Mouse (Mus musculus) midbrain, embryonic 15.5 days (tissue): Measurements from ENCODE around the gene Ugt2b1. TPM values are rescaled to one million over a fixed set of nuclear protein-coding genes. Genes with fewer than 3 reads are reported as not detected.
"Not testable (repeated sequence)": the region's sequence is repeated elsewhere in the genome, so short reads cannot be mapped to it uniquely, and the experiment has no call there.

Source experiments
- ATAC-seq: fragments of 200-750 bp; cut with Nextera tagmentation; replicated peaks from 2 replicates; pipeline ENCODE4 v1.8.0; 2017; ENCODE audit warnings: moderate TSS enrichment
- H3K27ac ChIP-seq: fragments of 300-500 bp; sonication (generic); 2 replicates; pipeline ENCODE4 v1.5.1; 2015; ENCODE audit warnings: mild to moderate bottlenecking, inconsistent platforms
- H3K27me3 ChIP-seq: fragments of 300-500 bp; sonication (generic); replicated peaks from 2 replicates; pipeline ENCODE4 v1.6.1; 2015; ENCODE audit warnings: inconsistent platforms
- H3K36me3 ChIP-seq: fragments of 300-500 bp; sonication (generic); replicated peaks from 2 replicates; pipeline ENCODE4 v1.6.1; 2015; ENCODE audit warnings: inconsistent platforms
- H3K4me1 ChIP-seq: fragments of 300-500 bp; sonication (generic); 2 replicates; pipeline ENCODE4 v1.6.1; 2015; ENCODE audit warnings: inconsistent platforms
- H3K4me2 ChIP-seq: fragments of 300-500 bp; sonication (generic); 2 replicates; pipeline ENCODE4 v1.6.1; 2015; ENCODE audit warnings: inconsistent platforms, mild to moderate bottlenecking, moderate library complexity
- H3K4me3 ChIP-seq: fragments of 300-500 bp; sonication (generic); 2 replicates; pipeline ENCODE4 v1.5.1; 2015; ENCODE audit warnings: mild to moderate bottlenecking, inconsistent platforms
- H3K9ac ChIP-seq: fragments of 300-500 bp; sonication (generic); 2 replicates; pipeline ENCODE4 v1.6.1; 2015; ENCODE audit warnings: mild to moderate bottlenecking, inconsistent platforms
- H3K9me3 ChIP-seq: fragments of 300-500 bp; sonication (generic); 2 replicates; pipeline ENCODE4 v1.6.1; 2016; ENCODE audit warnings: inconsistent platforms
- WGBS: fragments of 180-500 bp; shearing (Covaris S2); methylation state at CpG from one replicate; pipeline ENCODE4 v1.1.7; 2015; ENCODE audit warnings: mixed read lengths; 5-methylcytosine and 5-hydroxymethylcytosine counted together
- polyA plus RNA-seq: library from polyadenylated mRNA; unstranded; fragments of >200 nt; fragmentation: Nextera tagmentation; extraction: Ambion mirVana; gene quantifications from 2 replicates; pipeline ENCODE4 v1.2.1, GENCODE M21; 2015

Ugt2b1 gene
- polyA plus RNA-seq, result not detected in 2 replicates

GRCm38 (mm10) chr5:86926426-86926825, at the start of gene Ugt2b1:
Gene Ugt2b1, minus strand, starts transcription at chr5:86926530.
- Histone ChIP-seq H3K9ac (no peak within 1 kb of the TSS), H3K4me3 (no peak within 1 kb of the TSS), H3K36me3 (no peaks in the 10 kb centered on the region), H3K27ac (no peak within 1 kb of the TSS), H3K4me2 (no peak within 1 kb of the TSS), H3K4me1 (no peaks in the 10 kb centered on the region), H3K27me3 (no peaks in the 10 kb centered on the region), H3K9me3 (no peaks in the 10 kb centered on the region)
- ATAC-seq, result no peak
- 81% methylated on average over 2 of the region's 2 CpGs for WGBS

- not testable (repeated sequence) for H3K4me2 ChIP-seq, H3K4me3 ChIP-seq, H3K27me3 ChIP-seq, H3K4me1 ChIP-seq, H3K27ac ChIP-seq, H3K9me3 ChIP-seq, ATAC-seq, H3K36me3 ChIP-seq, H3K9ac ChIP-seq
- WGBS, result 91% methylated on average over 5 of the region's 5 CpGs
These were observed 40.9 kb upstream of the Ugt2b1 start for GRCm38 (mm10) chr5:86967271-86967670.

- not testable (repeated sequence) for H3K4me2 ChIP-seq, H3K9me3 ChIP-seq, H3K4me1 ChIP-seq, H3K9ac ChIP-seq, ATAC-seq, H3K4me3 ChIP-seq, H3K27me3 ChIP-seq, H3K27ac ChIP-seq, H3K36me3 ChIP-seq
- 95% methylated on average over 1 of the region's 1 CpGs for WGBS
These were observed 36.5 kb upstream of the Ugt2b1 start for GRCm38 (mm10) chr5:86962849-86963248.

- no peak overlapping the region for H3K27ac ChIP-seq
- WGBS, result 84% methylated on average over 3 of the region's 3 CpGs
- no peak overlapping the region for H3K4me2 ChIP-seq
- no peaks in the 10 kb centered on the region for H3K27me3 ChIP-seq
- ATAC-seq, result no peak
- H3K9ac ChIP-seq, result no peak overlapping the region
- H3K9me3 ChIP-seq, result no peaks in the 10 kb centered on the region
- H3K36me3 ChIP-seq, result no peaks in the 10 kb centered on the region
- H3K4me3 ChIP-seq, result no peak overlapping the region
- H3K4me1 ChIP-seq, result no peaks in the 10 kb centered on the region
These were observed 35.4 kb upstream of the Ugt2b1 start for GRCm38 (mm10) chr5:86961587-86962358.

- ATAC-seq, result no peak
- 92% methylated on average over 3 of the region's 3 CpGs for WGBS
- H3K4me1 ChIP-seq, result no peaks in the 10 kb centered on the region
- H3K9me3 ChIP-seq, result no peaks in the 10 kb centered on the region
- no peaks in the 10 kb centered on the region for H3K27me3 ChIP-seq
- no peak overlapping the region for H3K4me2 ChIP-seq
- H3K9ac ChIP-seq, result no peak overlapping the region
- no peak overlapping the region for H3K4me3 ChIP-seq
- no peak overlapping the region for H3K27ac ChIP-seq
- no peaks in the 10 kb centered on the region for H3K36me3 ChIP-seq
These were observed 34.2 kb upstream of the Ugt2b1 start for GRCm38 (mm10) chr5:86960504-86960903.

- Histone ChIP-seq H3K4me1 (no peaks in the 10 kb centered on the region), H3K36me3 (no peaks in the 10 kb centered on the region), H3K27me3 (no peaks in the 10 kb centered on the region), H3K9ac (no peak overlapping the region), H3K4me3 (no peak overlapping the region), H3K9me3 (no peaks in the 10 kb centered on the region), H3K27ac (no peak overlapping the region), H3K4me2 (no peak overlapping the region)
- no peak for ATAC-seq
- WGBS, result 87% methylated on average over 2 of the region's 2 CpGs
These were observed 15.8 kb upstream of the Ugt2b1 start for GRCm38 (mm10) chr5:86942111-86942510.

GRCm38 (mm10) chr5:86920661-86921233, 5.6 kb downstream of the Ugt2b1 start:
- H3K27me3 ChIP-seq, result no peaks in the 10 kb centered on the region
- no peak overlapping the region for H3K4me2 ChIP-seq
- H3K27ac ChIP-seq, result no peak overlapping the region
- WGBS, result 77% methylated on average over 3 of the region's 3 CpGs
- H3K4me1 ChIP-seq, result no peaks in the 10 kb centered on the region
- no peaks in the 10 kb centered on the region for H3K9me3 ChIP-seq
- ATAC-seq, result no peak
- no peak overlapping the region for H3K4me3 ChIP-seq
- no peaks in the 10 kb centered on the region for H3K36me3 ChIP-seq
- H3K9ac ChIP-seq, result no peak overlapping the region

- H3K9me3 ChIP-seq, result no peaks in the 10 kb centered on the region
- H3K4me1 ChIP-seq, result no peaks in the 10 kb centered on the region
- H3K27ac ChIP-seq, result no peak overlapping the region
- no peak overlapping the region for H3K4me3 ChIP-seq
- WGBS, result 82% methylated on average over 3 of the region's 3 CpGs
- no peaks in the 10 kb centered on the region for H3K36me3 ChIP-seq
- H3K4me2 ChIP-seq, result no peak overlapping the region
- no peak for ATAC-seq
- H3K9ac ChIP-seq, result no peak overlapping the region
- H3K27me3 ChIP-seq, result no peaks in the 10 kb centered on the region
These were observed 14.8 kb downstream of the Ugt2b1 start for GRCm38 (mm10) chr5:86911357-86912099.

GRCm38 (mm10) chr5:86910770-86911169, 15.6 kb downstream of the Ugt2b1 start:
- H3K27me3 ChIP-seq, result no peaks in the 10 kb centered on the region
- H3K27ac ChIP-seq, result no peak overlapping the region
- no peak overlapping the region for H3K9ac ChIP-seq
- ATAC-seq, result no peak
- no peaks in the 10 kb centered on the region for H3K36me3 ChIP-seq
- no peak overlapping the region for H3K4me3 ChIP-seq
- no peak overlapping the region for H3K4me2 ChIP-seq
- H3K9me3 ChIP-seq, result no peaks in the 10 kb centered on the region
- no peaks in the 10 kb centered on the region for H3K4me1 ChIP-seq
- 78% methylated on average over 1 of the region's 1 CpGs for WGBS

GRCm38 (mm10) chr5:86906758-86907157, 19.6 kb downstream of the Ugt2b1 start, which contains the start of gene Ugt2b34:
Gene Ugt2b34, minus strand, starts transcription at chr5:86906937.
- H3K4me2 ChIP-seq, result no peak within 1 kb of the TSS
- H3K36me3 ChIP-seq, result no peaks in the 10 kb centered on the region
- H3K9ac ChIP-seq, result no peak within 1 kb of the TSS
- H3K9me3 ChIP-seq, result no peaks in the 10 kb centered on the region
- no peak for ATAC-seq
- H3K4me1 ChIP-seq, result no peaks in the 10 kb centered on the region
- H3K27ac ChIP-seq, result no peak within 1 kb of the TSS
- no peak within 1 kb of the TSS for H3K4me3 ChIP-seq
- WGBS, result 70% methylated on average over 1 of the region's 1 CpGs
- H3K27me3 ChIP-seq, result no peaks in the 10 kb centered on the region

- no peak for ATAC-seq
- H3K27me3 ChIP-seq, result no peaks in the 10 kb centered on the region
- H3K4me3 ChIP-seq, result no peak overlapping the region
- no peak overlapping the region for H3K9ac ChIP-seq
- H3K9me3 ChIP-seq, result no peaks in the 10 kb centered on the region
- no peak overlapping the region for H3K4me2 ChIP-seq
- no peaks in the 10 kb centered on the region for H3K4me1 ChIP-seq
- H3K27ac ChIP-seq, result no peak overlapping the region
- H3K36me3 ChIP-seq, result no peaks in the 10 kb centered on the region
- 90% methylated on average over 1 of the region's 1 CpGs for WGBS
These were observed 36.4 kb downstream of the Ugt2b1 start for GRCm38 (mm10) chr5:86889933-86890332.

GRCm38 (mm10) chr5:86888420-86888819, 37.9 kb downstream of the Ugt2b1 start:
- H3K9ac ChIP-seq, result no peak overlapping the region
- ATAC-seq, result no peak
- WGBS, result 83% methylated on average over 1 of the region's 1 CpGs
- H3K27me3 ChIP-seq, result no peaks in the 10 kb centered on the region
- no peaks in the 10 kb centered on the region for H3K4me1 ChIP-seq
- no peak overlapping the region for H3K4me3 ChIP-seq
- no peaks in the 10 kb centered on the region for H3K9me3 ChIP-seq
- H3K36me3 ChIP-seq, result no peaks in the 10 kb centered on the region
- H3K4me2 ChIP-seq, result no peak overlapping the region
- no peak overlapping the region for H3K27ac ChIP-seq
